Comparison of ENCODE assay signal across 18 mouse cellular contexts in the genomic region with DNA sequence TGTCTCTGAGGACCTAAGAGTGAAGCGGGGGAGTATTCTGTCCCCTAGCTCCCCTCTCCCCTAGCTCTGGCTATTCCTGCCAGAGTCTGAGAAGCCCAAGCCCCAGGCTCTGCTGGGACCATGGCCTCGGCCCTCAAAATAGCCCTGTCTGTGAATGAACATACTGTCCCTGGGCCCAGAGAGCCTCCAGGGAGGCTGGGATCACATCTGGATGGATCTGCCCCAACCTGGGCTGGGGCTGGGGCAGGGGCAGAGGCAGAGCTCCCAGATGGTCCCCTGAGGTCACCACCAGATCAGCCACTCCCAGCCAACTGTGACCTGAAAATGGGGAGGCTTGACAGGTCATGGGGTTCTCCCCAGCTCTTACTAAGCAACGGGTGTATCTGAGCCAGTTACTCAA. TPM values are rescaled to one million over a fixed set of nuclear protein-coding genes. Genes with fewer than 3 reads are reported as not detected.
"Had no signal": no experiment of that assay in that cellular context is flagged by ENCODE, and none has a peak within 500 bp of the region (broad histone marks: within the 10 kb centered on the region; RNA-seq: fewer than 3 reads in every experiment).

No protein-coding gene starts in this region.

- H3K4me2 ChIP-seq: limb, embryonic 15.5 days; liver, embryonic 12.5 days; lung, embryonic 15.5 days; midbrain, embryonic 11.5 days; midbrain, embryonic 15.5 days; stomach, embryonic 15.5 days had no signal

- DNase-seq: kidney, postnatal 36 days; layer of hippocampus, adult 9-11 months; layer of hippocampus, postnatal 36 days; lung, postnatal 14 days; right cerebral cortex, postnatal 4 days; spleen, adult 18-20 months had no signal

- ATAC-seq: liver, embryonic 12.5 days; midbrain, embryonic 15.5 days had no signal

- H3K27ac ChIP-seq: kidney, postnatal 0 days; limb, embryonic 15.5 days; liver, embryonic 12.5 days; lung, embryonic 15.5 days; macrophage; midbrain, embryonic 15.5 days; neural tube, embryonic 12.5 days; stomach, embryonic 15.5 days had no signal

- H3K4me3 ChIP-seq: limb, embryonic 15.5 days; liver, embryonic 12.5 days; lung, embryonic 15.5 days; megakaryocyte, embryonic 14.5 days; midbrain, embryonic 15.5 days; neural tube, embryonic 12.5 days; stomach, embryonic 15.5 days had no signal

- H3K36me3 ChIP-seq: limb, embryonic 15.5 days; liver, embryonic 12.5 days; lung, embryonic 15.5 days; midbrain, embryonic 15.5 days; neural tube, embryonic 12.5 days; stomach, embryonic 15.5 days had no signal

- H3K9ac ChIP-seq: limb, embryonic 15.5 days; liver, embryonic 12.5 days; lung, embryonic 15.5 days; midbrain, embryonic 15.5 days; neural tube, embryonic 12.5 days; stomach, embryonic 15.5 days had no signal

- H3K9me3 ChIP-seq: limb, embryonic 15.5 days; liver, embryonic 12.5 days; lung, embryonic 15.5 days; megakaryocyte, embryonic 14.5 days; midbrain, embryonic 15.5 days; neural tube, embryonic 12.5 days; stomach, embryonic 15.5 days had no signal

RNA-seq across cellular contexts. Expression of a gene that starts 3.7 kb away (rescaled TPM):
- total RNA-seq: monocyte, adult 5-6 weeks; neutrophil, adult 5-6 weeks had no signal
- polyA plus RNA-seq: macrophage had no signal
